Mouse (Mus musculus) ES-E14 (cell line): ENCODE measurements around the gene Kxd1.

Source experiments
- CHD2 ChIP-seq: IDR thresholded peaks from 2 replicates; pipeline ENCODE4 v1.6.1; 2014; ENCODE audit warnings: mild to moderate bottlenecking, low read depth, low read length, inconsistent platforms
- ZC3H11A ChIP-seq: IDR thresholded peaks from 2 replicates; pipeline ENCODE4 v1.6.1; 2012; ENCODE audit warnings: low read depth, mild to moderate bottlenecking, inconsistent platforms, low read length, borderline replicate concordance

GRCm38 (mm10) chr8:70517940-70518643 is 9.7 kb downstream of the Kxd1 start:
- no peak for TF ChIP-seq CHD2
- no peak for TF ChIP-seq ZC3H11A
